Comparison of ENCODE assay signal across 20 mouse cellular contexts in genomic region chr17:57267556-57268126, GRCm38 (mm10). TPM values are rescaled to one million over a fixed set of nuclear protein-coding genes. Genes with fewer than 3 reads are reported as not detected.
DNase-seq lines count a peak whose midpoint lies in the region; ATAC-seq and TF ChIP-seq lines count a peak whose summit lies in the region.
"Had no signal": no experiment of that assay in that cellular context is flagged by ENCODE, and none has a peak within 500 bp of the region (broad histone marks: within the 10 kb centered on the region; RNA-seq: fewer than 3 reads in every experiment).

No protein-coding gene starts in this region.

- TF ChIP-seq CTCF in stomach, postnatal 0 days (IDR thresholded peaks at IDR 0.05; ENCODE audit: low read depth), result no peak

- peak; percentile 69 for DNase-seq in adrenal gland, adult 2 months
- DNase-seq in adrenal gland, postnatal 25 days, result no peak
- DNase-seq in heart, adult 18-20 months, result peak; percentile 69 to 77
- DNase-seq in heart, postnatal 4 days, result no peak
- DNase-seq in urinary bladder, postnatal 14 days (ENCODE audit: low spot score), result peak; percentile 50
- DNase-seq in urinary bladder, postnatal 4 days (ENCODE audit: low spot score in 2 of 2), result no peak
- peak; percentile 28 for DNase-seq in stomach, postnatal 0 days (ENCODE audit: low spot score)
- DNase-seq in frontal cortex, postnatal 25 days (ENCODE audit: low spot score in 2 of 2), result no peak
- DNase-seq: cerebellum, adult 18-20 months; layer of hippocampus, postnatal 36 days; liver; lung, adult 2 months; midbrain, embryonic 14.5 days; right cerebral cortex, postnatal 4 days had no signal

- ATAC-seq in stomach, postnatal 0 days (ENCODE audit: low FRiP score, low TSS enrichment), result peak; percentile 31; the same call in 1 of the 2 replicates
- ATAC-seq: forebrain, embryonic 15.5 days; inflammation-experienced regulatory T-cells, adult 6 months had no signal

- TF ChIP-seq EP300 in stomach, postnatal 0 days (optimal IDR thresholded peaks at IDR 0.05), result no peak

- 74% methylated on average over 6 of the region's 6 CpGs for WGBS in stomach, postnatal 0 days

- H3K27ac ChIP-seq in stomach, postnatal 0 days (replicated peaks), result no peak overlapping the region
- H3K27ac ChIP-seq: embryonic facial prominence, embryonic 12.5 days; forebrain, embryonic 15.5 days; hindbrain, embryonic 12.5 days; neural tube, embryonic 15.5 days had no signal

- no peak overlapping the region for H3K4me2 ChIP-seq in stomach, postnatal 0 days (replicated peaks; ENCODE audit: low read depth)
- H3K4me2 ChIP-seq: embryonic facial prominence, embryonic 12.5 days; forebrain, embryonic 15.5 days; hindbrain, embryonic 12.5 days; neural tube, embryonic 15.5 days had no signal

- H3K36me3 ChIP-seq in stomach, postnatal 0 days (ENCODE audit: control insufficient read depth, insufficient read depth, low read length), result peaks cover 4% of the 10 kb centered on the region; the same call in 1 of the 2 replicates
- H3K36me3 ChIP-seq: forebrain, embryonic 15.5 days; neural tube, embryonic 15.5 days had no signal

- H3K9me3 ChIP-seq in stomach, postnatal 0 days (ENCODE audit: control insufficient read depth, low read length), result no peaks in the 10 kb centered on the region
- H3K9me3 ChIP-seq: embryonic facial prominence, embryonic 12.5 days; forebrain, embryonic 15.5 days; hindbrain, embryonic 12.5 days; neural tube, embryonic 15.5 days had no signal

- H3K27me3 ChIP-seq in stomach, postnatal 0 days (ENCODE audit: control insufficient read depth, insufficient read depth, low read length), result no peaks in the 10 kb centered on the region

- peaks cover 4% of the 10 kb centered on the region for H3K4me1 ChIP-seq in stomach, postnatal 0 days (replicated peaks; ENCODE audit: control insufficient read depth, insufficient read depth)
- H3K4me1 ChIP-seq: forebrain, embryonic 15.5 days; hindbrain, embryonic 12.5 days; neural tube, embryonic 15.5 days had no signal

- no peak overlapping the region for H3K9ac ChIP-seq in stomach, postnatal 0 days (ENCODE audit: low read length)
- H3K9ac ChIP-seq: embryonic facial prominence, embryonic 12.5 days; forebrain, embryonic 15.5 days; hindbrain, embryonic 12.5 days; neural tube, embryonic 15.5 days had no signal

- no peak overlapping the region for H3K4me3 ChIP-seq in stomach, postnatal 0 days (ENCODE audit: low read depth, low read length)
- H3K4me3 ChIP-seq: embryonic facial prominence, embryonic 12.5 days; forebrain, embryonic 15.5 days; hindbrain, embryonic 12.5 days; myocyte; neural tube, embryonic 15.5 days had no signal

RNA-seq across cellular contexts. Expression of gene Vav1, which starts 11.3 kb away (rescaled TPM):
- total RNA-seq in adrenal gland, adult 2 months (2021), result 1 to 10 TPM; 2.0 to 4.3 TPM
- 1.1 and 1.3 TPM in 2 replicates for polyA plus RNA-seq in adrenal gland, adult 2 months (2012; rRNA removed)
- 1.1 and 1.7 TPM in 2 replicates for total RNA-seq in adrenal gland, postnatal 25 days (2021)
- total RNA-seq in heart, adult 18-20 months (2021), result 1 to 10 TPM; 1.6 to 3.3 TPM
- 1 to 10 TPM; 1.0 to 1.4 TPM for total RNA-seq in heart, postnatal 4 days (2021)
- polyA plus RNA-seq in stomach, postnatal 0 days (2015; fragmentation: Nextera tagmentation; extraction: Ambion mirVana), result 1.4 and 1.6 TPM in 2 replicates
- polyA plus RNA-seq: myocyte had no signal

RNA-seq across cellular contexts. Expression of gene Trip10, which starts 18.4 kb away (rescaled TPM):
- 10 to 100 TPM; 44.5 to 51.5 TPM for total RNA-seq in adrenal gland, adult 2 months (2021)
- 25.2 and 28.2 TPM in 2 replicates for polyA plus RNA-seq in adrenal gland, adult 2 months (2012; rRNA removed)
- 51.9 and 64.8 TPM in 2 replicates for total RNA-seq in adrenal gland, postnatal 25 days (2021)
- 100 to 1,000 TPM; 106 to 109 TPM for total RNA-seq in heart, adult 18-20 months (2021)
- total RNA-seq in heart, postnatal 4 days (2021), result 10 to 100 TPM; 45.6 to 46.9 TPM
- polyA plus RNA-seq in stomach, postnatal 0 days (2015; fragmentation: Nextera tagmentation; extraction: Ambion mirVana), result 27.5 and 29.9 TPM in 2 replicates

RNA-seq across cellular contexts. Expression of gene Gpr108, which starts 19.4 kb away (rescaled TPM):
- 10 to 100 TPM; 85.1 to 89.5 TPM for total RNA-seq in adrenal gland, adult 2 months (2021)
- polyA plus RNA-seq in adrenal gland, adult 2 months (2012; rRNA removed), result 79.7 and 82.5 TPM in 2 replicates
- total RNA-seq in adrenal gland, postnatal 25 days (2021), result 81.0 and 96.4 TPM in 2 replicates
- 10 to 100 TPM; 24.4 to 30.0 TPM for total RNA-seq in heart, adult 18-20 months (2021)
- 10 to 100 TPM; 19.5 to 20.4 TPM for total RNA-seq in heart, postnatal 4 days (2021)
- 48.0 and 52.4 TPM in 2 replicates for polyA plus RNA-seq in stomach, postnatal 0 days (2015; fragmentation: Nextera tagmentation; extraction: Ambion mirVana)

RNA-seq across cellular contexts. Expression of gene C3, which starts 39.7 kb away (rescaled TPM):
- total RNA-seq in adrenal gland, adult 2 months (2021), result 1,000 to 10,000 TPM in 1 of 2 experiments, 100 to 1,000 TPM in 1; 382 to 3,178 TPM
- 222 and 767 TPM in 2 replicates for polyA plus RNA-seq in adrenal gland, adult 2 months (2012; rRNA removed)
- 280 and 456 TPM in 2 replicates for total RNA-seq in adrenal gland, postnatal 25 days (2021)
- 100 to 1,000 TPM in 1 of 2 experiments, 10 to 100 TPM in 1; 69.5 to 194 TPM for total RNA-seq in heart, adult 18-20 months (2021)
- total RNA-seq in heart, postnatal 4 days (2021), result 10 to 100 TPM; 60.1 to 79.6 TPM
- polyA plus RNA-seq in stomach, postnatal 0 days (2015; fragmentation: Nextera tagmentation; extraction: Ambion mirVana), result 9.3 and 9.8 TPM in 2 replicates

Comparison
In these comparisons a context has a peak if more than half of its experiments do, and no peak if none do; other contexts are left out.
1. DNase-seq: peak in adrenal gland, adult 2 months (single experiment), heart, adult 18-20 months (2 of 2), urinary bladder, postnatal 14 days (single experiment) and stomach, postnatal 0 days (single experiment); none in adrenal gland, postnatal 25 days (single experiment), heart, postnatal 4 days (single experiment), urinary bladder, postnatal 4 days (0 of 2) and frontal cortex, postnatal 25 days (0 of 2).